Mouse (Mus musculus) hindbrain, embryonic 16.5 days (tissue): ENCODE measurements around the gene Usp39. TPM values are rescaled to one million over a fixed set of nuclear protein-coding genes. Genes with fewer than 3 reads are reported as not detected.

Experiments used
- ATAC-seq: fragments of 200-750 bp; cut with Nextera tagmentation; 2 replicates; pipeline ENCODE4 v1.8.0; 2017; ENCODE audit warnings: moderate TSS enrichment, moderate library complexity
- H3K27ac ChIP-seq: fragments of 300-500 bp; sonication (generic); 2 replicates; pipeline ENCODE4 v1.5.1; 2014; ENCODE audit warnings: low read depth, mild to moderate bottlenecking, control low read depth, low read length, moderate library complexity
- H3K27me3 ChIP-seq: fragments of 300-500 bp; sonication (generic); replicated peaks from 2 replicates; pipeline ENCODE4 v1.6.1; 2014; ENCODE audit warnings: low read length; ENCODE audit not compliant: control insufficient read depth, insufficient read depth
- H3K36me3 ChIP-seq: fragments of 300-500 bp; sonication (generic); 2 replicates; pipeline ENCODE4 v1.6.1; 2014; ENCODE audit warnings: mild to moderate bottlenecking, low read length, moderate library complexity, mixed read lengths; ENCODE audit not compliant: control insufficient read depth, insufficient read depth
- H3K4me1 ChIP-seq: fragments of 300-500 bp; sonication (generic); 2 replicates; pipeline ENCODE4 v1.6.1; 2014; ENCODE audit warnings: low read depth, low read length; ENCODE audit not compliant: control insufficient read depth, insufficient read depth
- H3K4me2 ChIP-seq: fragments of 300-500 bp; sonication (generic); 2 replicates; pipeline ENCODE4 v1.6.1; 2014; ENCODE audit warnings: mild to moderate bottlenecking, low read length, control low read depth, moderate library complexity
- H3K4me3 ChIP-seq: fragments of 300-500 bp; sonication (generic); 2 replicates; pipeline ENCODE4 v1.5.1; 2014; ENCODE audit warnings: mild to moderate bottlenecking, low read length, control low read depth, moderate library complexity
- H3K9ac ChIP-seq: fragments of 300-500 bp; sonication (generic); 2 replicates; pipeline ENCODE4 v1.6.1; 2014; ENCODE audit warnings: low read depth, mild to moderate bottlenecking, control low read depth, low read length, moderate library complexity
- H3K9me3 ChIP-seq: fragments of 300-500 bp; sonication (generic); 2 replicates; pipeline ENCODE4 v1.6.1; 2014; ENCODE audit warnings: mild to moderate bottlenecking, low read length, moderate library complexity; ENCODE audit not compliant: control insufficient read depth
- whole genome bisulfite sequencing: fragments of 180-500 bp; shearing (Covaris S2); extraction: QIAGEN DNeasy Blood & Tissue Kit; methylation state at CpG from one replicate; pipeline ENCODE4 v1.1.7; 2014; 5-methylcytosine and 5-hydroxymethylcytosine counted together
- polyA plus RNA-seq: library from polyadenylated mRNA; unstranded; fragments of >200 nt; fragmentation: Nextera tagmentation; extraction: Ambion mirVana; gene quantifications from 2 replicates; pipeline ENCODE4 v1.2.1, GENCODE M21; 2015

Usp39 gene
- polyA plus RNA-seq, 1 experiment from 2014 or later = 34.2 TPM

GRCm38 (mm10) chr6:72323786-72324508 is 21.0 kb downstream of the Usp39 start:
- no peaks in the 10 kb centered on the region for H3K27me3 ChIP-seq
- H3K4me2 ChIP-seq = no peak overlapping the region
- H3K4me1 ChIP-seq = no peaks in the 10 kb centered on the region
- no peak for ATAC-seq
- no peaks in the 10 kb centered on the region for H3K9me3 ChIP-seq
- 95% methylated on average over 6 of the region's 6 CpGs for WGBS
- H3K36me3 ChIP-seq = peaks cover 55% of the 10 kb centered on the region
- H3K4me3 ChIP-seq = no peak overlapping the region
- no peak overlapping the region for H3K27ac ChIP-seq
- no peak overlapping the region for H3K9ac ChIP-seq

GRCm38 (mm10) chr6:72322936-72323335 is 22.0 kb downstream of the Usp39 start:
- ATAC-seq = no peak
- Histone ChIP-seq H3K9me3 (no peaks in the 10 kb centered on the region), H3K27ac (no peak overlapping the region), H3K4me2 (no peak overlapping the region), H3K36me3 (peaks cover 52% of the 10 kb centered on the region), H3K4me3 (no peak overlapping the region), H3K9ac (no peak overlapping the region), H3K4me1 (no peaks in the 10 kb centered on the region), H3K27me3 (no peaks in the 10 kb centered on the region)
- 81% methylated on average over 3 of the region's 3 CpGs for WGBS

- H3K9me3 ChIP-seq = no peaks in the 10 kb centered on the region
- no peak overlapping the region for H3K4me2 ChIP-seq
- H3K4me1 ChIP-seq = no peaks in the 10 kb centered on the region
- no peak overlapping the region for H3K27ac ChIP-seq
- no peaks in the 10 kb centered on the region for H3K27me3 ChIP-seq
- no peak overlapping the region for H3K4me3 ChIP-seq
- no peak for ATAC-seq
- no peak overlapping the region for H3K9ac ChIP-seq
- WGBS = 82% methylated on average over 11 of the region's 11 CpGs
- H3K36me3 ChIP-seq = peaks cover 32% of the 10 kb centered on the region
These were observed 26.0 kb downstream of the Usp39 start for GRCm38 (mm10) chr6:72319019-72319418.

- no peak overlapping the region for H3K4me3 ChIP-seq
- H3K27ac ChIP-seq = no peak overlapping the region
- ATAC-seq = no peak
- no peaks in the 10 kb centered on the region for H3K9me3 ChIP-seq
- 84% methylated on average over 5 of the region's 5 CpGs for WGBS
- H3K27me3 ChIP-seq = no peaks in the 10 kb centered on the region
- no peak overlapping the region for H3K9ac ChIP-seq
- H3K4me2 ChIP-seq = no peak overlapping the region
- H3K4me1 ChIP-seq = no peaks in the 10 kb centered on the region
- H3K36me3 ChIP-seq = peaks cover 33% of the 10 kb centered on the region
These were observed 26.5 kb downstream of the Usp39 start for GRCm38 (mm10) chr6:72318440-72318839.

GRCm38 (mm10) chr6:72316044-72316443 is 28.9 kb downstream of the Usp39 start:
- Histone ChIP-seq H3K36me3 (peaks cover 23% of the 10 kb centered on the region), H3K4me1 (no peaks in the 10 kb centered on the region), H3K9ac (no peak overlapping the region), H3K9me3 (no peaks in the 10 kb centered on the region), H3K4me2 (no peak overlapping the region), H3K4me3 (no peak overlapping the region), H3K27ac (no peak overlapping the region), H3K27me3 (no peaks in the 10 kb centered on the region)
- ATAC-seq = no peak
- WGBS = 75% methylated on average over 1 of the region's 1 CpGs

- no peak for ATAC-seq
- Histone ChIP-seq H3K36me3 (peaks cover 16% of the 10 kb centered on the region), H3K4me3 (no peak overlapping the region), H3K4me1 (no peaks in the 10 kb centered on the region), H3K9ac (no peak overlapping the region), H3K9me3 (no peaks in the 10 kb centered on the region), H3K27me3 (no peaks in the 10 kb centered on the region), H3K4me2 (no peak overlapping the region), H3K27ac (no peak overlapping the region)
- WGBS = 92% methylated on average over 2 of the region's 2 CpGs
These were observed 29.6 kb downstream of the Usp39 start for GRCm38 (mm10) chr6:72315384-72315783.

GRCm38 (mm10) chr6:72313124-72313867 is 31.7 kb downstream of the Usp39 start:
- 89% methylated on average over 11 of the region's 11 CpGs for WGBS
- H3K36me3 ChIP-seq = 0 out of 2 replicates have a peak, but pooled peaks cover 7% of the 10 kb centered on the region
- no peak overlapping the region for H3K4me3 ChIP-seq
- no peak for ATAC-seq
- H3K4me1 ChIP-seq = no peaks in the 10 kb centered on the region
- no peak overlapping the region for H3K27ac ChIP-seq
- no peaks in the 10 kb centered on the region for H3K27me3 ChIP-seq
- no peak overlapping the region for H3K4me2 ChIP-seq
- H3K9ac ChIP-seq = no peak overlapping the region
- no peaks in the 10 kb centered on the region for H3K9me3 ChIP-seq

GRCm38 (mm10) chr6:72312198-72312597 is 32.8 kb downstream of the Usp39 start:
- Histone ChIP-seq H3K36me3 (0 out of 2 replicates have a peak, but pooled peaks cover 3% of the 10 kb centered on the region), H3K9me3 (no peaks in the 10 kb centered on the region), H3K4me2 (no peak overlapping the region), H3K4me3 (no peak overlapping the region), H3K9ac (no peak overlapping the region), H3K27ac (no peak overlapping the region), H3K27me3 (no peaks in the 10 kb centered on the region), H3K4me1 (no peaks in the 10 kb centered on the region)
- 98% methylated on average over 3 of the region's 3 CpGs for WGBS
- no peak for ATAC-seq

GRCm38 (mm10) chr6:72303510-72303909 is 41.5 kb downstream of the Usp39 start:
- Histone ChIP-seq H3K4me2 (no peak overlapping the region), H3K4me3 (no peak overlapping the region), H3K9me3 (no peaks in the 10 kb centered on the region), H3K9ac (no peak overlapping the region), H3K27me3 (no peaks in the 10 kb centered on the region), H3K4me1 (no peaks in the 10 kb centered on the region), H3K27ac (no peak overlapping the region), H3K36me3 (no peaks in the 10 kb centered on the region)
- ATAC-seq = no peak
- WGBS = 60% methylated on average over 9 of the region's 9 CpGs
